Mouse (Mus musculus) inflammation-experienced regulatory T-cells, adult 6 months (primary cell): ENCODE measurements around the gene Sp100. TPM values are rescaled to one million over a fixed set of nuclear protein-coding genes. Genes with fewer than 3 reads are reported as not detected.
A peak's percentile ranks its signal among the peaks of the same experiment; 100 is the strongest.

ENCODE experiments used
- ATAC-seq: one replicate; pipeline ENCODE4 v1.8.0; 2017
- polyA plus RNA-seq, 3 experiments: library from polyadenylated mRNA; unstranded; fragments of 100-300 nt; shearing (Covaris generic); gene quantifications; one replicate each; pipeline ENCODE4 v1.2.1; 2017

The Sp100 gene
- polyA plus RNA-seq, 3 experiments from 2014 or later, result 924 to 977 (median 951) TPM

- peak; percentile 21 for ATAC-seq
Observed at GRCm38 (mm10) chr1:85751932-85752680, 102.3 kb downstream of the Sp100 start.

- no peak for ATAC-seq
Observed at GRCm38 (mm10) chr1:85757531-85758230, 107.9 kb downstream of the Sp100 start.

- no peak for ATAC-seq
Observed at GRCm38 (mm10) chr1:85758231-85758968, 108.6 kb downstream of the Sp100 start.

GRCm38 (mm10) chr1:85758969-85759293 lies 109.1 kb downstream of the Sp100 start:
- ATAC-seq, result no peak

Other genes starting within 250 kb of the Sp100 start
- gene G530012D18Rik, start 74.3 kb upstream of the Sp100 start, polyA plus RNA-seq, result not detected
- gene Sp110, start 51.2 kb upstream of the Sp100 start, polyA plus RNA-seq, result 100 to 1,000 TPM; 202 to 382 (median 308) TPM
- 10 to 100 TPM; 73.5 to 95.8 (median 85.9) TPM for gene Sp140, start 49.6 kb upstream of the Sp100 start, polyA plus RNA-seq
- gene A630001G21Rik, start 128.7 kb downstream of the Sp100 start, polyA plus RNA-seq, result 10 to 100 TPM; 33.2 to 54.7 (median 43.2) TPM
- 10 to 100 TPM; 43.1 to 57.3 (median 50.7) TPM for gene Cab39, start 143.5 kb downstream of the Sp100 start, polyA plus RNA-seq
- 100 to 1,000 TPM in 2 of 3 experiments, 10 to 100 TPM in 1; 93.4 to 125 (median 112) TPM for gene Itm2c, start 244.3 kb downstream of the Sp100 start, polyA plus RNA-seq